Mouse (Mus musculus): ENCODE data around the gene Stxbp6.

- TF ChIP-seq CTCF (IDR thresholded peaks at IDR 0.05; ENCODE audit: control insufficient read depth, insufficient read depth, insufficient replicate concordance, low read depth, low read length) (no peak), POLR2A (IDR thresholded peaks at IDR 0.05; ENCODE audit: control insufficient read depth, low read depth, low read length) (no peak)
These were observed 107.1 kb downstream of the Stxbp6 start for GRCm38 (mm10) chr12:44967448-44967847.

All from testis, adult 2 months (tissue).